Mouse (Mus musculus) liver, adult (tissue): ENCODE data around the gene Sh3pxd2a.

ENCODE experiments used
- GATA4 ChIP-seq: IDR thresholded peaks from 2 replicates; pipeline ENCODE4 v1.6.1; 2014; ENCODE audit warnings: mild to moderate bottlenecking, low read length; ENCODE audit not compliant: insufficient replicate concordance

Gene Sh3pxd2a

GRCm38 (mm10) chr19:47337191-47337590 is 127.0 kb downstream of the Sh3pxd2a start:
- no peak for TF ChIP-seq GATA4

- no peak for TF ChIP-seq GATA4
Measured at GRCm38 (mm10) chr19:47335262-47335661, 128.9 kb downstream of the Sh3pxd2a start.

GRCm38 (mm10) chr19:47334713-47335112 is 129.5 kb downstream of the Sh3pxd2a start:
- no peak for TF ChIP-seq GATA4

GRCm38 (mm10) chr19:47330743-47331227 is 133.4 kb downstream of the Sh3pxd2a start:
- TF ChIP-seq GATA4, result no peak

GRCm38 (mm10) chr19:47329102-47329501 is 135.1 kb downstream of the Sh3pxd2a start:
- no peak for TF ChIP-seq GATA4

GRCm38 (mm10) chr19:47327896-47328882 is 136.0 kb downstream of the Sh3pxd2a start:
- no peak for TF ChIP-seq GATA4

GRCm38 (mm10) chr19:47325881-47326280 is 138.3 kb downstream of the Sh3pxd2a start:
- TF ChIP-seq GATA4, result no peak

- no peak for TF ChIP-seq GATA4
Measured at GRCm38 (mm10) chr19:47323096-47323849, 140.9 kb downstream of the Sh3pxd2a start.

GRCm38 (mm10) chr19:47320331-47320668 is 143.9 kb downstream of the Sh3pxd2a start:
- TF ChIP-seq GATA4, result no peak

- TF ChIP-seq GATA4, result no peak
Measured at GRCm38 (mm10) chr19:47319521-47320330, 144.5 kb downstream of the Sh3pxd2a start.

- no peak for TF ChIP-seq GATA4
Measured at GRCm38 (mm10) chr19:47319061-47319460, 145.1 kb downstream of the Sh3pxd2a start.

- no peak for TF ChIP-seq GATA4
Measured at GRCm38 (mm10) chr19:47317063-47317938, 146.9 kb downstream of the Sh3pxd2a start.

GRCm38 (mm10) chr19:47316288-47317062 is 147.7 kb downstream of the Sh3pxd2a start:
- TF ChIP-seq GATA4, result no peak

GRCm38 (mm10) chr19:47315917-47316265 is 148.3 kb downstream of the Sh3pxd2a start:
- no peak for TF ChIP-seq GATA4
